Mouse (Mus musculus) gastrocnemius, postnatal 14 days (tissue): ENCODE data around the gene Cmpk1. TPM values are rescaled to one million over a fixed set of nuclear protein-coding genes. Genes with fewer than 3 reads are reported as not detected.
"Not testable (repeated sequence)": the region's sequence is repeated elsewhere in the genome, so short reads cannot be mapped to it uniquely, and the experiment has no call there.

Experiments
- DNase-seq: peaks from one replicate; pipeline ENCODE4 v3.0.0; 2021; ENCODE audit warnings: mixed read lengths
- intact Hi-C: fragments of 180-260 bp; cut with DNase I; formaldehyde crosslinking; loops from one replicate; pipeline ENCODE4 v1.15.1; 2025; ENCODE audit warnings: low total_unique reads
- long read RNA-seq, 2 experiments: library from polyadenylated mRNA; stranded (forward); transcript quantifications; one replicate each; pipeline ENCODE4 v2.0.0; 2021
- total RNA-seq, 2 experiments: library from RNA; stranded (reverse); gene quantifications; 2 replicates each; pipeline ENCODE4 v1.2.3; 2021

Cmpk1 gene
- total RNA-seq = 10 to 100 TPM; 24.5 to 26.9 TPM
- long read RNA-seq, experiment 1, transcript Cmpk1-201 (6 exons, 3,170 nt) = major isoform, 43 of 45 reads
- long read RNA-seq, experiment 1, partial matches to known transcripts = 1 of 45 reads
- long read RNA-seq, experiment 1, other reads (novel, unspliced or antisense) = 1 of 45 reads
- long read RNA-seq, experiment 2, transcript Cmpk1-201 (6 exons, 3,170 nt) = major isoform, 40 of 42 reads
- long read RNA-seq, experiment 2, partial matches to known transcripts = 1 of 42 reads
- long read RNA-seq, experiment 2, other reads (novel, unspliced or antisense) = 1 of 42 reads

DNA sequence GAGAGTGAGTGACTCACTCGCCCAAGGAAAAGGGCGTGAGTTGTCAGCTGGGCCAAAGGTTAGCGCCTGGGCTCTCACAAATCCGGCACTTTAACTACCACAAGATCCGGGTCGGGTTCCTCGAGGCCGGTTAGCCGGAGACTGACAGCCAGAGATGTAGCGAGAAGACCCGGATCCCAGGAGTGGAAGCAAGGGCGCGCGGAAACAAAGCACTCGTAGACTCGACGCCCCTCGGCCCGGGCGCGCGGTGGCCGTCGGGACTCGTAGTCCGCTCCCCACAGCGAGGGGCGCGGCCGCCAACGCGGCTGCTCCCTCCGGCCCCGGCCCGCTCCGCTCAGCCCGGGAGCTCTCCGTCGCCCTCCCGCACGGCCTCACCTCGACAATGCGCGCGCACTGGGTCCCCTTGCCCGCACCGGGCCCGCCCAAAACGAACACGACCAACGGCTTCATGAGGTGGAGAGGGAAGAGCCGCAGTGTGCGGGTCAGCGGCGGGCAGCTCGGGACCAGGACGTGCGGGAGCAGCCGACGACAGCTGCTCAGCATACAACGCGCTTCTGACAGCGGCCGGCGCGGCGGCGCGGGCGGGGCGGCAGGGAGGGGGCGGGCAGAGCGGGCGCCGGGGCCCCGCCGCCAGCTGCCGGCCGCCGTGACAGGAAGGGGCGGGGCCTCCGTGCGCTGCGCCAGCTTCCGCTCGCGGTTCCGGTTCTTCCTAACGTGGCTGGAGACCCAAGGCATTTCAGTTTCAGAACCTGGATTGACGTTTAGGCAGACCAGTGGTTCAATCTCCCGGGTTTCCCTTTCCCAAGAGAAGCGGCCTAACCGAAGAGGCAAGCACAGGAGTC is at the start of gene Cmpk1:
Gene Cmpk1 (minus strand): TSS at position 651 of the 842 bp plus-strand sequence.
- peak; percentile 91 for DNase-seq
- intact Hi-C loops = no loop called here

DNA sequence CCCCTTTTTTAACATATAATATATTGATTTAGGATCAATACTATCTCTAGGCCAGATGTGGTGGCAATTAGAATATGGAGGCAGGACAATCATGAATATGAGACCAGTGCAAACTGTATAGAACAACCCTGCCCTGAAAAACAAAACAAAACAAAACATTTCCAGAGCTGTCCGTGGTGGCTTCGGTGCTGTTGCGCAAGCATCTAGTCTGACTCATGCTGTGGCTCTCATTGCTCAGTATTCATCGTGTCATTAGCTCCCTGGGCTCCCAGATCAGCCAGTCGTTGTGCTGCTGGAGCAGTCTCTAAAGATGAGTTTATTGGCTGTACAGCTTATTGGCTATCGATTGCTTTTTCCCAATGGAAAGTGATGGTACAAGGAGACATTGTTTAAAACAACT is 48.0 kb upstream of the Cmpk1 start:
- no peak for DNase-seq
- intact Hi-C loops = no loop called here

DNA sequence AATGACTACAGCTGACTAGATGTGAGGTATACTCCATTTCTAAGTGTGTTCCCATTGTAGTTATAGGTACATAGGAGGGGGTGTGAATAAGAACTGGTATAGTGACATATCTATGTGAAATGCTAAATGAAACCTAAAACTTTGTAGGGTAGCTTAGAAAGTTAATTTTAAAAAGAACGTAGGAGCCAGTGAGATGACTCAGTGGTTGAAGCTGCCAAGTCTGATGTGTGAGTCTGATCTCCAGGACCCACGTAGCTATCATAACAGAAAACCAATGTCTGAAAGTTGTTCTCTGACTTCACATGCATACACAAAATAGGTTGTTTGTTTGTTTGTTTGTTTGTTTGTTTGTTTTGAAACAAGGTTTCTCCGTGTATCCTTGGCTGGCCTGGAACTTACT is 33.0 kb upstream of the Cmpk1 start:
- no peak for DNase-seq
- intact Hi-C loops = no loop called here

DNA sequence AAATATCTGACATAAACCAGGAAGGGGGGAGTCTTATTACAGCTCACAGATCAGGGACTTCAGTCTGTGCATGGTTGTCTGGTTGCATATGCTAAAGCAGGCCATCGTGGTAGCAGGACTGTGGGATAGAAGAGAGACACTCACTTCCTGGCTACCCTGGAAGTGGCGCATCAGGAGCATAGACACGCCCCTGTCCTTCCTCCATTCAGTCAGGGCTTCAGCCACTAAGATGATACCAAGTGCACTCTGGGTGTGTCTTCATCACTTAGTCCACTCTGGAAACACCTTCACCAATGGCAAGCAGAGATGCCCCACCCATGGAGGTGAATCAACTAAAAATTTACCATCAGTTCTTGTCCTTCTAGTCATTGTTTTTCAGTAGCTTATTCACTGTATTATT is 27.2 kb upstream of the Cmpk1 start:
- DNase-seq = no peak
- intact Hi-C loops = no loop called here

DNA sequence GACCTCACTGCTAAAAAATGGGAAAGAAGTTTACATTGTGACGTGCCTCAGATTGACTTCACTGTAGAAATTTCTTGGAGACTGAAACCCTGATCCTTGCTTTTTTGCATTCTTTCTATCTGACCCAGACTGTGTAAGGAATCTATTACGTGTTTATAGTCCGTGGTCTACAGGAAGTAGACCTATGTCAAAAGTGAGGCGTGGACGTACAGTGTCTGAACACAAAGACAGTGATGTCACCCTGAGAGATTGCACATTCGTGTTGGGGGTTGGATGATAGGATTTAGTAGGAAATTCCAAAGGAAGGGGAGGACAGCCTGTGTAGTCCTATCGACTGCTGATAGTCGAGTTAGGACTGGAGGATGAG is 13.4 kb upstream of the Cmpk1 start:
- intact Hi-C loops = no loop called here
- no peak for DNase-seq

- peak; percentile 97 for DNase-seq
- intact Hi-C loops = no loop called here
Observed at GRCm38 (mm10) chr4:114999773-115000428, 12.9 kb upstream of the Cmpk1 start, which contains the start of gene Stil. TSS of gene Stil (plus strand) at chr4:115000159.

DNA sequence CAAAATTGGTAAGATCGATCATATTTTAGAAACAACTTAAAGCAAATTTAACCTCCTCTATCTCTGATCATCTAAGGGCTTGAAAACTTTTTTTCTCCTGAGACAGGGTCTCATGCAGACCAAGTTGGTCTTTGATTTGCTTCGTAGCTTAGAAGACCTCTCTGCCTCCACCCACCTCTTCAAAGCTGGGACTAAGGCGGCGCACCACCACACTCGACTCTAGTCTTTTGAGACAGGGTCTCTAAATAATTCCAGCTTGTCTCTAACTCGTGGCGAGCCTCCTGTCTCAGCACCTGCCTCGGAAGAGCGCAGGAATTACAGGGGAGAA is 12.4 kb upstream of the Cmpk1 start:
- intact Hi-C loops = no loop called here
- DNase-seq = no peak

- intact Hi-C loops = no loop called here
- DNase-seq = no peak
Observed at GRCm38 (mm10) chr4:114997051-114997450, 10.0 kb upstream of the Cmpk1 start.

DNA sequence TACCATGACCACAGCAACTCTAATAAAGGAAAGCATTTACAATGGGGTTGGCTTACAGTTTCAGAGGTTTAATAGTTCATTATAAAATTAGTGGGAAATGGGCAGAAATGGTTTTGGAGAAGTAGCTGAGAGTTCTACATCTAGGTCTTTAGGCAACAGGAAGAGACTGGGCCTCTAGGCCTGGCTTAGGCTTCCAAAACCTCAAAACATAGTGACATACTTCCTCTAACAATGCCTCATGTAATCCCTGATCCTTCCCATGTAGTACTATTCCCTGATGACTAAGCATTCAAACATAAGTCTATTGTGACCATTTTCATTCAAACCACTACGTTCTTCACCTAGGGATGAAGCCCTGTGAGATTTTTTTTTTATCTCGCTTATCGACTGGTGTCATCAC is 7.2 kb upstream of the Cmpk1 start:
- intact Hi-C loops = no loop called here
- no peak for DNase-seq

- no peak for DNase-seq
- intact Hi-C loops = no loop called here
Observed at GRCm38 (mm10) chr4:114986211-114986590, 840 bp downstream of the Cmpk1 start.

DNA sequence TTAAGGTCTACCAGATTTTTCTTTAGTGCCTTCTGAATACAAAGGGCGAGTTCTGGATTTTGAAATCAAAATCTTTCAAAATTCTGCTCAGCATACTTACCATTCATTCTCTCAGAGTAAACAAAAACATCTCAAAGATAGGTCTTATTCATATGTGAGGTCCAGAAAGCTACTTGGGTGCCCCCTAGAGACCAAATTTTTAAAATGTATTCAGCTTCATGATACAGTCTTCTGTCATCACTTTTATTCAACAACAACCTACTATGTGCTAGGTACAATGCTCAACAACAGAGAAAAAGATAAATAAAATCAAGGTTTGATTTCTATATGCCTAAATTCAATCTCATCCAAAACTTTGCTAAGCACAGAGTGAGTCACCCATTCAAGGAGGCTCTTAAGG is 4.0 kb downstream of the Cmpk1 start:
- intact Hi-C loops = no loop called here
- no peak for DNase-seq

- DNase-seq = no peak
- intact Hi-C loops = no loop called here
Observed at GRCm38 (mm10) chr4:114982619-114983018, 4.4 kb downstream of the Cmpk1 start.

DNA sequence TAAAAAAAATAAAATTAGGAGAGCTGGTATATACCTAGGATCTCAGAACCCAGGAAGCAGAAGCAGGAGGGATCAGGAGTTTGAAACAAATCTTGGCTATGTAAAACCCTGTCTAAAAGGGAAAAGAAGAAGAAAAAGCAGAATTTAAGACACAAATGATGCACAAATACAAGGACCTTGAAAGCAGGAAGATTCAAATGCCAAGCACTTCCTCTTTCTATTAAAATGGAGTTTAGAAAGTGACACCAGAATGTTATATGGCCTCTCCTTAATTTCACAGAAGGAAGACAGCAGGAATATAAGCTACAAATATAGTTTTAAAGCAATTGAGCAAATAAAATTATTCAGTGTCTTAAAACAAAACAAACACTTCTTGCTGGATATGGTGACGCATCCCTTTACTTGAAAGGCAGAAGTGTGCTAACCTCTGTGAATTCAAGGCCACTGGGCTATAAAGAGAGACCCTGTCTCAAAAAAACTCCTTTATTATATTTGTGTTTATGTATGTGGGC is 13.8 kb downstream of the Cmpk1 start:
- DNase-seq = no peak
- intact Hi-C loops = no loop called here

DNA sequence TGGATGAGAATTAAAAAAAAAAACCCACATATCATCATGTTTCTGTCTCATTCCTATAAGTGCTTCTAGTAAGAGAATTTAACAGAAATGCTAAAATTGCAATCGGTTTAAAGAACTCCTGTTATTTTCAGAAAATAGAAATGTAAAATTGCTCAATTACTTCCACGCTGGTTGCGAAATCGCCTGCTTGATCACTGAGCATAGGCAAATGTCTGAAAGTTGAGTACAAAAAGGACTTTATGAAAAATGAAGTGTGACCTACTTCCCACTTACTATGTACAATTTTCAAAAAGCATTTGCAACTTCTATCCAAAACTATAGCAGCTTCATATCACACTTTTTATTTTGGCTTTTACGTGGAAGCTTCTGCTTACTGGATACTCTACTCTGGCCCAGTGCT is 16.3 kb downstream of the Cmpk1 start:
- DNase-seq = no peak
- intact Hi-C loops = no loop called here

DNA sequence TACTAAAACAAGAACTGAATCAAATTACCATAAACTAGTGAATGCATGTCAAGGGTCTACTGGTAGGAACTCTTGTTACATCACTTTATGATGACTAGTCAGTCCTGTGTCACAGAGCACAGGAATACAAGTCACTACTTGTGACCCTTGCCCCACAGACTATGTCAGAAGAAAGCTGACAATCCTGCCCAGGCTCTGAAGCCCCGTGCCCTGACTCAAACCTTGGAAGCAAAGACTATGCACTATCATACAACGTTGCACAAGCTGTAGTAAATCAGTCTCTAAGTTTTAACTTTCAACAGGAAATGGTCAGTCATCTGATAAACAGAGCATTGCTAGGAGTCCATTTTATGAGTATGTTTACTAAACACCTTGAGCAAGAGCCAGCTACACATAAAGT is 26.2 kb downstream of the Cmpk1 start:
- intact Hi-C loops, DNase-seq: not testable (repeated sequence)

DNA sequence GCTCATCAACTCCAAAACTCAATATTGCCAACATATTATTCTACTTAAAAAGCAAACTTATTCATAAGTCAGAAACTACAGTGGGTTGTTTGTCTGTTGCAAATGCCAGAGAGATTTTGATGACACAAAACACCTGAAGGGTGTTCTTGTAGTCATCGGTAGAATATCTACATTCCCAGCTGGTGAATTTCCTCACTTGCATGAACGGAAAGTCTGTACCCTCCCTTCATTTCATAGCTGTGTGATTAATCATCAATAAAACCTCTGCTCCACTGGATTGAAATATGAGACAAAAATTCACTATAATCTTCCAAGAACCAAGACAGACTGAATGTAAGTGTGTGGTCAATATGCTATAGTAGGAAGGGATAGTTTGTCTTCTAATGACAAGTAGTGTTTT is 27.5 kb downstream of the Cmpk1 start:
- DNase-seq = no peak
- intact Hi-C loops = no loop called here

DNA sequence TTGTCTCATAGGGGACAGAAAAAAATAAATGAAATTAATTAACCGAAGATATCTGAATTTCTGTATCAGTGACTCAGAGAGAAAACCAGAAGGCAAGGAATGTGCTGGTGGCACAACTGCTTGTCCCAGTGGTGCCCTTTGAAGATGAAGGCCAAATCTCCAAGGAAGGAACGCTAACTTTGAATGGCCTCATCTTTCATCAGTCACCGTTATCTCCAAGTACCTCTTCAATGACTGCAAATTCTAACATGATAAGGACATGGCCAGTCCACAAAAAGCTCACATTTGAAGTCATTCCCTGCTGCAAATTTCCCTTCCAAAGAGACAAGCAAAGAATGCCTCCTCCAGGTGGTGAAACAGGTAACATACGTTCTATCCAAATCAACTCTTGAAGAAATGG is 28.3 kb downstream of the Cmpk1 start:
- no peak for DNase-seq

GRCm38 (mm10) chr4:114958231-114958630 is 28.8 kb downstream of the Cmpk1 start:
- no peak for DNase-seq
- intact Hi-C loops = no loop called here

More for the DNA sequence above, 28.3 kb downstream of the Cmpk1 start:
- intact Hi-C loops = no loop called here

DNA sequence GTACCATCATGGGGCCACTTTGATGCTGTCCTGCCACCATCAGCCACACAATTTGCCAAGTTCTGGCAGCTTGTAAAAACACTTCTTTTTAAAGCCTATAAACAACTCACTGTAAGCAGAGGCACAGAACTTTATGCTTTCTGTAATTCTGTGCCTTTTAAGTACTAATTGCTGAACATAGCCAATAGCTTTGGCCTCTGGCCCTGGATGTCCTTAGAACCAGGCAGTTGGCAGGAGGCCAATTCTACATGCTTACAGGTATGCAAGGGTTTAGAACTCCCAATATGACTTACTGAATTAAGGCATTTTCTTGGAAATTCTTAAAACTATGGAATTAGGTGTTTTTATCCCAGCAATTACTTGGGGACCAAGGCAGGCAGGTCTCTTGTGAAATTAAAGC is 29.6 kb downstream of the Cmpk1 start:
- intact Hi-C loops = no loop called here
- no peak for DNase-seq

GRCm38 (mm10) chr4:114953172-114953571 is 33.9 kb downstream of the Cmpk1 start:
- intact Hi-C loops = no loop called here

More at GRCm38 (mm10) chr4:114953172-114953571, 33.9 kb downstream of the Cmpk1 start:
- DNase-seq = no peak
